Mouse (Mus musculus) forebrain, embryonic 11.5 days (tissue): ENCODE data around the gene Oit3. TPM values are rescaled to one million over a fixed set of nuclear protein-coding genes. Genes with fewer than 3 reads are reported as not detected.

Experiments
- ATAC-seq: fragments of 200-750 bp; cut with Nextera tagmentation; replicated peaks from 2 replicates; pipeline ENCODE4 v1.8.0; 2017; ENCODE audit warnings: moderate TSS enrichment; ENCODE audit not compliant: low FRiP score
- DNase-seq: peaks from one replicate; pipeline ENCODE4 v3.0.0-alpha.2; 2017; ENCODE audit warnings: low spot score
- H3K27ac ChIP-seq: fragments of 300-500 bp; sonication (generic); 2 replicates; pipeline ENCODE4 v1.5.1; 2014; ENCODE audit warnings: low read depth, low read length
- H3K27me3 ChIP-seq: fragments of 300-500 bp; sonication (generic); 2 replicates; pipeline ENCODE4 v1.6.1; 2014; ENCODE audit warnings: mild to moderate bottlenecking, low read length, mixed read lengths; ENCODE audit not compliant: control insufficient read depth, insufficient read depth
- H3K36me3 ChIP-seq: fragments of 300-500 bp; sonication (generic); 2 replicates; pipeline ENCODE4 v1.6.1; 2014; ENCODE audit warnings: mild to moderate bottlenecking, low read length, moderate library complexity, mixed read lengths; ENCODE audit not compliant: control insufficient read depth, insufficient read depth
- H3K4me1 ChIP-seq: fragments of 300-500 bp; sonication (generic); replicated peaks from 2 replicates; pipeline ENCODE4 v1.6.1; 2014; ENCODE audit warnings: low read length, mixed read lengths; ENCODE audit not compliant: control insufficient read depth, insufficient read depth
- H3K4me2 ChIP-seq: fragments of 300-500 bp; sonication (generic); 2 replicates; pipeline ENCODE4 v1.6.1; 2014; ENCODE audit warnings: low read depth, mild to moderate bottlenecking, low read length, moderate library complexity, mixed read lengths; ENCODE audit not compliant: severe bottlenecking
- H3K4me3 ChIP-seq: fragments of 300-500 bp; sonication (generic); 2 replicates; pipeline ENCODE4 v1.5.1; 2014; ENCODE audit warnings: low read depth, low read length
- H3K9ac ChIP-seq: fragments of 300-500 bp; sonication (generic); 2 replicates; pipeline ENCODE4 v1.6.1; 2014; ENCODE audit warnings: low read length
- H3K9me3 ChIP-seq: fragments of 300-500 bp; sonication (generic); 2 replicates; pipeline ENCODE4 v1.6.1; 2016; ENCODE audit warnings: low read length, mixed read lengths; ENCODE audit not compliant: control insufficient read depth
- WGBS: fragments of 180-500 bp; shearing (Covaris S2); extraction: QIAGEN DNeasy Blood & Tissue Kit; methylation state at CpG from one replicate; pipeline ENCODE4 v1.1.7; 2014; 5-methylcytosine and 5-hydroxymethylcytosine counted together
- polyA plus RNA-seq: library from polyadenylated mRNA; unstranded; fragments of >200 nt; fragmentation: Nextera tagmentation; extraction: Ambion mirVana; gene quantifications from 2 replicates; pipeline ENCODE4 v1.2.1, GENCODE M21; 2014

Oit3 gene
- polyA plus RNA-seq, 1 experiment from 2014 or later = 0.72 TPM

DNA sequence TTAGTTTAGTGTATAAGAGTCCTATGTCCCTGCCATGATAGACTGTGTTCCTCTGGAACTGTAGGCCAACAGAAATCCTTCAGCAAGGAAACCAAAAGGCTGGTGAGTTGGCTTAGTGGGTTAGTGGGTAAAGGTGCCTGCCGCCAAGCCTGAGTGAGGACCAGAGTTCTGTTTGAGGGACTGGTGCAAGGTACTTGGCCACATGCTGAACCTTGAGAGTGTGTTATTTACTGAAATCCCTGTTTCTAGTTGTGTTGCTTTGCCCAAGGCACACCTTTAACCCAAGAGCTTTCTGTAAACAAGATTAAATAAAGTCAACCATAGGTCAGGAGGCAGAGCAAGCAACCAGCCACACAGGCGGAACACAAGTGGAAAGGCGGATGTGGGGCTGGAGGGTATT is 24.0 kb upstream of the Oit3 start:
- 92% methylated on average over 3 of the region's 3 CpGs for WGBS
- ATAC-seq = no peak

DNA sequence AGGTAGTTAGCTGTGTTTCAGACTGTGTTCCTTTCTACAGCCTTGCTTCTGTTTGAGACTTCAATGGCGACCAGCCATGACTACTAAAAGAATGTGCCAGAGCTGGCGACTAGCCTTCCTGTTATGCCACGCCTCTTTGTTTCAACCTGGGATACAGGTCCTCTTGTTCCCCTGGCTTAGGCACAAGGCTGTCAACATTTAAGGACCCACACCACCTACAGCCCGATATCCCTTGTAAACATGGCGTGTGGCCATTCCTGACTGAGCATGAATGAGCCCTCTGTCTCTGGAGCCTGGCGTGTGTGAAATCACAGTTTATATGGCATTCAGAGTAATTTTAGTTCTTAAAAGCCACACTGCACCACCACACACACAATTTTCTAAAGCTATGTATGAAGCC is 20.7 kb upstream of the Oit3 start:
- no peak overlapping the region for H3K4me3 ChIP-seq
- no peaks in the 10 kb centered on the region for H3K27me3 ChIP-seq
- no peaks in the 10 kb centered on the region for H3K36me3 ChIP-seq
- no peak overlapping the region for H3K27ac ChIP-seq
- no peak overlapping the region for H3K9ac ChIP-seq
- H3K4me2 ChIP-seq = no peak overlapping the region
- DNase-seq (no peak), ATAC-seq (no peak)
- H3K9me3 ChIP-seq = no peaks in the 10 kb centered on the region
- WGBS = 92% methylated on average over 6 of the region's 6 CpGs
- H3K4me1 ChIP-seq = no peaks in the 10 kb centered on the region

More for the DNA sequence above, 24.0 kb upstream of the Oit3 start:
- DNase-seq = no peak
- Histone ChIP-seq H3K4me1 (no peaks in the 10 kb centered on the region), H3K4me2 (no peak overlapping the region), H3K36me3 (no peaks in the 10 kb centered on the region), H3K9ac (no peak overlapping the region), H3K9me3 (no peaks in the 10 kb centered on the region), H3K27me3 (no peaks in the 10 kb centered on the region), H3K27ac (no peak overlapping the region), H3K4me3 (no peak overlapping the region)

DNA sequence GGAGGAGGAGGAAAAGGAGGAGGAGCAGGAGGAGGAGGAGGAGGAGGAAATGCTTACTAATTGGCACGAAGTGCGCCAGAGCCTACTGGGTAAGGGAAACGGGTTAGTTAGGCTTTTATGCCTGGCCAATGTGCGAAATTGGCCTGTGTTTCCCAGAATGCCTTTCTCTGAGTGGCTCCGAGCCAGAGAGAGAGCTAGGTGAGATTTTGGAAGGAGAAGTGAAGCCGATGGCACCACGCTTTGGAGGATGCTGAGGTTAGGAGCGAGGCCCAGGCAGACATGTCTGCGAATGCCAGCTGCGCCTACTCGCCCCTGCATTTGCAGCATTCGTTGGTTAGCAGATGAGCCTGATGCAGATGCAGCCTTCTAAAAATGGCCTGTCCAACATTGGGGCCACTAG is 18.2 kb upstream of the Oit3 start:
- Histone ChIP-seq H3K9me3 (no peaks in the 10 kb centered on the region), H3K4me3 (no peak overlapping the region), H3K36me3 (no peaks in the 10 kb centered on the region), H3K4me2 (no peak overlapping the region), H3K9ac (no peak overlapping the region), H3K27ac (no peak overlapping the region), H3K27me3 (no peaks in the 10 kb centered on the region), H3K4me1 (no peaks in the 10 kb centered on the region)
- DNase-seq = no peak
- ATAC-seq = no peak
- WGBS = 91% methylated on average over 12 of the region's 12 CpGs

DNA sequence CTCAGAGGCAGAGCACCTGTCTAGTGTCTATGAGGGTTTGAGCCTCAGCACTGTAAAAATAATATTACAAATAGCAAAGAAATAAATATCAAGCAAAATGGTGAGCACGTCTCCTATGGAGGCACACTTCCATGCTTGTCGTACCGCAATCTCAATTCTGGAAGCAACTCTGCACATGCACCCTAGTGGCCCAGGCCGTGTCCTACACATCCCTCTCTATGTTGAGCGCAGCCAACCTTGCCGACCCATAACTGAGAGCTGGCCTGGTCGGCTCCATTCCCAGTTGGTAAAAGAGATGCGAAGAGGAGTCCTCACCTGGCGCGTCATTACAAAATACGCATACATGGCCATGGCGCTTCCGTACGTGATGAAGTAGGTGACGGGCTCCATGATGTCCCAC is 13.1 kb upstream of the Oit3 start:
- ATAC-seq (no peak), DNase-seq (no peak)
- Histone ChIP-seq H3K36me3 (no peaks in the 10 kb centered on the region), H3K9me3 (no peaks in the 10 kb centered on the region), H3K27ac (no peak overlapping the region), H3K4me1 (no peaks in the 10 kb centered on the region), H3K27me3 (no peaks in the 10 kb centered on the region), H3K4me3 (no peak overlapping the region), H3K9ac (no peak overlapping the region), H3K4me2 (no peak overlapping the region)
- WGBS = 95% methylated on average over 15 of the region's 15 CpGs

DNA sequence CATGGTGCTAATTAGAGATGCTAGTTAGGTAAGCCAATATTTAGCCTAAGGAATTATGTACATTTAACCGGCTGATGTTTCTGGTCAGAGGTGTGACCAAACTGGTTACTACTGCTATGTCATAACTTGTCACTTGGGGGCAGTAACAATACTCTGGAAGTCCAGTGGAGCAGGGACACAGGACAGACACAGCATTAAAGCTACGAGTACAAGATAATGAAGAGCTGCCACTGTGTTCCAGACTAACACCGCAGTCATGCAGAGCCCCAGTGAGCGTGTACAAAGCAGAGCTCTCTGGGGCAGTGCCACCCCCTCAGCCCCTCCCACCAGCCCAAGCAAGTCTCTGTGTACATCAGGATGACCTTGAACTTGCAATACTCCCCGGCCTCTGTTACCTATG is 10.3 kb upstream of the Oit3 start:
- no peak overlapping the region for H3K27ac ChIP-seq
- no peak for DNase-seq
- H3K4me1 ChIP-seq = no peaks in the 10 kb centered on the region
- no peak for ATAC-seq
- H3K36me3 ChIP-seq = no peaks in the 10 kb centered on the region
- H3K4me3 ChIP-seq = no peak overlapping the region
- H3K9me3 ChIP-seq = no peaks in the 10 kb centered on the region
- H3K9ac ChIP-seq = no peak overlapping the region
- H3K27me3 ChIP-seq = no peaks in the 10 kb centered on the region
- 49% methylated on average over 5 of the region's 5 CpGs for WGBS
- no peak overlapping the region for H3K4me2 ChIP-seq

DNA sequence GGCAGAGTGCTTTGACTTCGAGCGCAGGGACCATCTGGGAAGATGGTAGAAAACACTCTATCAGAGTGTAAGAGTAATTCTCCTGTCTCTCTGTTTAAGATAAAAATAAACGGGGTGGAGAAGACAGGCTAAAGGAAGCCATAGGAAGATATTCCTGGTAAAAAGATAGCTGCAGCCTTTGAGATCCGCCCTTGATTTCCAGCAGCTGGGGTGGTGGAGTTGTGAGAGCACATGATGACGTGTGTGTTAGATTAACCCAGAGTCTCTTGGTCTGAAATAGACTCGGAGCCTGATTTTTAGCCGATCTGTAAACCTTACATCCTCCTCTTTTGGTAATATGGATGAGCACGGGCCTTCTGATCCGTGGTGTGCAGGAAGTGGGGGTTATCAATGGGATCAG is 6.0 kb upstream of the Oit3 start:
- Histone ChIP-seq H3K4me3 (no peak overlapping the region), H3K36me3 (no peaks in the 10 kb centered on the region), H3K4me1 (no peaks in the 10 kb centered on the region), H3K9ac (no peak overlapping the region), H3K9me3 (no peaks in the 10 kb centered on the region), H3K4me2 (no peak overlapping the region), H3K27me3 (no peaks in the 10 kb centered on the region), H3K27ac (no peak overlapping the region)
- no peak for DNase-seq
- 83% methylated on average over 9 of the region's 9 CpGs for WGBS
- ATAC-seq = no peak

DNA sequence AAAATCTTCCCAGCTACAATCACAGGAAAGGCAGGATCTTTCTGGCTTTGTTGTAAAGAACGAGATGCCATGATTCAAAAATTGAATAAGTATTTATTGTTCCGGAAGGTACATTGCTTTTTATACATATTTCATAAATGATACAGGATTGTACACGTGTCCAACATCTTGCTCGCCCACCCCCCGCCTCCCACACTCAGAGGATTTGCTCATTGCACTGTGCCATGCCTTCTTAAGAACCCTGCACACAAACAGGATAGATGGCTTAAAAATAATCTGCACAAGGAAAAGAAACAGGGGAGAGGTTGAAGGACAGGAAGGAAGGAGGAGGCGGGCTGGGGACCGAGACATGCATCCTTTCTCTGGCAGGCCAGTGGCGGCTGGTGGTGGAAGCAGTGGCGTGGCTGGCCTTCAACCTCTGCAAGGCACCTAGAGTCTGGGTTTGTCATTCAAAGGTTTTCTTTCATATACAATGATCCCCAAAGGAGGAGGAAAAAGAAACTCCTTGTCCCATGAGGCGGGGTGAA is 5.4 kb upstream of the Oit3 start:
- ATAC-seq (no peak), DNase-seq (no peak)
- no peak overlapping the region for H3K4me2 ChIP-seq
- H3K36me3 ChIP-seq = no peaks in the 10 kb centered on the region
- no peaks in the 10 kb centered on the region for H3K27me3 ChIP-seq
- H3K4me3 ChIP-seq = no peak overlapping the region
- no peaks in the 10 kb centered on the region for H3K9me3 ChIP-seq
- no peak overlapping the region for H3K9ac ChIP-seq
- 93% methylated on average over 10 of the region's 10 CpGs for WGBS
- H3K27ac ChIP-seq = no peak overlapping the region
- no peaks in the 10 kb centered on the region for H3K4me1 ChIP-seq

DNA sequence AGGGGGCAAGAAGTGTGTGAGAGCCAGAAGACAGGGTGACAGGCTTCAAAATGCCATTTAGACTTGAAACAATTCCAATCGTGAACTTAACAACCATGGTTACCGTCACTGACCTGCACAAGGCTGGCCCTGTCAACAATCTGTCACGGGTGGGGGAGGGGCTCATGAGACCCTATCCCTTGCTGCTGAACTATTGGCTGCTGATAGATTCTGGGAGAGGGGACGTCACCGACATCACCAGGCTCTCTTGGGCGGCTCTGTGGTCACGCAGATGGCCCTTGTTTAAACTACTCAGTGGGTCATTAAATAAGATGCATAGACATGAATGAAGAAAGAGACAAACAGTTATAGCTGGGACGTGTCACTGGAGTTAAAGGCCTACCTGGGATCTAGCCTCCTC is 3.1 kb upstream of the Oit3 start:
- no peaks in the 10 kb centered on the region for H3K36me3 ChIP-seq
- no peak for ATAC-seq
- no peak overlapping the region for H3K4me2 ChIP-seq
- DNase-seq = no peak
- H3K27me3 ChIP-seq = no peaks in the 10 kb centered on the region
- WGBS = 69% methylated on average over 8 of the region's 8 CpGs
- no peak overlapping the region for H3K9ac ChIP-seq
- no peak overlapping the region for H3K27ac ChIP-seq
- H3K9me3 ChIP-seq = no peaks in the 10 kb centered on the region
- H3K4me1 ChIP-seq = no peaks in the 10 kb centered on the region
- H3K4me3 ChIP-seq = no peak overlapping the region

DNA sequence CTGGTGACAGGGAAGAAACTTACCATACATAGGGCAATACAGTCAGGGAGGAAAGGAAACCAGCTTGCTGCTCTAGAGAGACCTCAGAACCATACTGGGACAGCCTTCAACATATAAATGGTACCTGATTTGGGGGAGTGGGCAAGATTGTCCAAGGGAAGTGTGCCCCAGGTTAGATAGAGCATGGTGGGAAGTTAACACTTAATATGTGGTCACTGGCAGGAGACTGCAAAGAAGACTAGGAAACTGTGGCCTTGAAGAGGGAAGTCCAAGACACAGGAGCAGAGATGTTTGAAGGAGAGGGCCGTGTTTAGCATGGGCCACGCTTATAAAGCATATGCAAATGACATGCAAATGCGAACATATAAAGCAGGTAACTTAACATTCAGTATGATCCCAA is 2.5 kb upstream of the Oit3 start:
- H3K27ac ChIP-seq = no peak overlapping the region
- no peak overlapping the region for H3K4me2 ChIP-seq
- WGBS = 84% methylated on average over 3 of the region's 3 CpGs
- no peaks in the 10 kb centered on the region for H3K27me3 ChIP-seq
- ATAC-seq (no peak), DNase-seq (no peak)
- H3K9me3 ChIP-seq = no peaks in the 10 kb centered on the region
- H3K4me3 ChIP-seq = no peak overlapping the region
- no peaks in the 10 kb centered on the region for H3K4me1 ChIP-seq
- no peak overlapping the region for H3K9ac ChIP-seq
- H3K36me3 ChIP-seq = no peaks in the 10 kb centered on the region
